Mouse (Mus musculus) gastrocnemius, adult 2 months (tissue): ENCODE results near the gene Cnn3. TPM values are rescaled to one million over a fixed set of nuclear protein-coding genes. Genes with fewer than 3 reads are reported as not detected.

Experiments
- DNase-seq: peaks from one replicate; pipeline ENCODE4 v3.0.0; 2022
- H3K27ac ChIP-seq: fragments of 200-600 bp; 2 replicates; pipeline ENCODE4 v1.8.1; 2022; ENCODE audit warnings: mild to moderate bottlenecking
- H3K4me3 ChIP-seq: fragments of 200-600 bp; 2 replicates; pipeline ENCODE4 v1.8.1; 2022; ENCODE audit warnings: mild to moderate bottlenecking, moderate library complexity
- CTCF ChIP-seq: fragments of 200-600 bp; IDR thresholded peaks from 2 replicates; pipeline ENCODE4 v1.8.1; 2022; ENCODE audit warnings: antibody characterized with exemption, mild to moderate bottlenecking, moderate library complexity
- intact Hi-C: fragments of 180-260 bp; cut with DNase I; formaldehyde crosslinking; loops from one replicate; pipeline ENCODE4 v1.15.1; 2025
- total RNA-seq, 2 experiments: library from RNA; stranded (reverse); gene quantifications; 2 replicates each; pipeline ENCODE4 v1.2.3; 2021

Cnn3 gene
- total RNA-seq, 2 experiments from 2014 or later = 16.5 to 28.2 TPM

- TF ChIP-seq CTCF = no peak
- H3K4me3 ChIP-seq = no peak overlapping the region
- intact Hi-C loops = no loop called here
- no peak for DNase-seq
- H3K27ac ChIP-seq = no peak overlapping the region
Observed at GRCm38 (mm10) chr3:121403449-121403848, 22.8 kb upstream of the Cnn3 start.

GRCm38 (mm10) chr3:121405101-121405500 lies 21.2 kb upstream of the Cnn3 start:
- no peak for DNase-seq
- Histone ChIP-seq H3K27ac (no peak overlapping the region), H3K4me3 (no peak overlapping the region)
- intact Hi-C loops = no loop called here
- TF ChIP-seq CTCF = no peak

- no peak for TF ChIP-seq CTCF
- Histone ChIP-seq H3K27ac (no peak overlapping the region), H3K4me3 (no peak overlapping the region)
- no peak for DNase-seq
- intact Hi-C loops = no loop called here
Observed at GRCm38 (mm10) chr3:121407417-121407816, 18.9 kb upstream of the Cnn3 start.

- Histone ChIP-seq H3K4me3 (no peak overlapping the region), H3K27ac (no peak overlapping the region)
- TF ChIP-seq CTCF = no peak
- DNase-seq = no peak
- intact Hi-C loops = no loop called here
Observed at GRCm38 (mm10) chr3:121408386-121408785, 17.9 kb upstream of the Cnn3 start.

GRCm38 (mm10) chr3:121411450-121411849 lies 14.8 kb upstream of the Cnn3 start:
- Histone ChIP-seq H3K27ac (no peak overlapping the region), H3K4me3 (no peak overlapping the region)
- no peak for DNase-seq
- no peak for TF ChIP-seq CTCF
- intact Hi-C loops = no loop called here

GRCm38 (mm10) chr3:121416171-121417154 lies 9.8 kb upstream of the Cnn3 start:
- no peak overlapping the region for H3K4me3 ChIP-seq
- no peak for DNase-seq
- TF ChIP-seq CTCF = no peak
- intact Hi-C loops = no loop called here
- no peak overlapping the region for H3K27ac ChIP-seq

GRCm38 (mm10) chr3:121417379-121418250 lies 8.7 kb upstream of the Cnn3 start:
- DNase-seq = no peak
- intact Hi-C loops = no loop called here
- Histone ChIP-seq H3K27ac (peak overlapping the region; percentile 58), H3K4me3 (no peak overlapping the region)
- no peak for TF ChIP-seq CTCF

- no peak for TF ChIP-seq CTCF
- no peak overlapping the region; the same call in 1 of the 2 replicates for H3K4me3 ChIP-seq
- intact Hi-C loops = no loop called here
- DNase-seq = no peak
- peak overlapping the region; percentile 58 for H3K27ac ChIP-seq
Observed at GRCm38 (mm10) chr3:121418251-121418601, 8.1 kb upstream of the Cnn3 start.

GRCm38 (mm10) chr3:121418850-121419435 lies 7.4 kb upstream of the Cnn3 start:
- no peak for DNase-seq
- Histone ChIP-seq H3K27ac (no peak overlapping the region), H3K4me3 (no peak overlapping the region)
- TF ChIP-seq CTCF = no peak
- intact Hi-C loops = no loop called here

- intact Hi-C loops = no loop called here
- no peak overlapping the region for H3K27ac ChIP-seq
- no peak overlapping the region for H3K4me3 ChIP-seq
- DNase-seq = no peak
- TF ChIP-seq CTCF = no peak
Observed at GRCm38 (mm10) chr3:121422405-121422804, 3.9 kb upstream of the Cnn3 start.

- Histone ChIP-seq H3K4me3 (peak overlapping the region; percentile 91), H3K27ac (peak overlapping the region; percentile 97)
- TF ChIP-seq CTCF = peak; percentile 68
- DNase-seq = peak; percentile 88
- intact Hi-C loops = loop anchor here (5.0 kb wide), 3 partner anchors 65 to 120 kb away; no protein-coding TSS in a partner anchor
Observed at GRCm38 (mm10) chr3:121426621-121427519, 573 bp downstream of the Cnn3 start.
